Mouse (Mus musculus) cortical plate, adult 2 months (tissue): ENCODE measurements around the gene Frzb.

Experiments used
- CTCF ChIP-seq: fragments of 200-500 bp; IDR thresholded peaks from 2 replicates; pipeline ENCODE4 v1.5.1; 2011; ENCODE audit warnings: mild to moderate bottlenecking, control low read depth, low read length; ENCODE audit not compliant: insufficient read depth; ENCODE audit errors: extremely low read depth
- POLR2A ChIP-seq: fragments of 200-500 bp; IDR thresholded peaks from 2 replicates; pipeline ENCODE4 v1.6.1; 2011; ENCODE audit warnings: mild to moderate bottlenecking, low read length, control low read depth; ENCODE audit not compliant: insufficient read depth; ENCODE audit errors: extremely low read depth

- TF ChIP-seq POLR2A, result no peak
- TF ChIP-seq CTCF, result no peak
Measured at GRCm38 (mm10) chr2:80484951-80485350, 37.5 kb upstream of the Frzb start.
